Mouse (Mus musculus): ENCODE data around the gene Mtmr11. TPM values are rescaled to one million over a fixed set of nuclear protein-coding genes. Genes with fewer than 3 reads are reported as not detected.

The Mtmr11 gene
- total and polyA plus RNA-seq, 3 experiments = 0.81 to 2.5 (median 0.83) TPM

DNA sequence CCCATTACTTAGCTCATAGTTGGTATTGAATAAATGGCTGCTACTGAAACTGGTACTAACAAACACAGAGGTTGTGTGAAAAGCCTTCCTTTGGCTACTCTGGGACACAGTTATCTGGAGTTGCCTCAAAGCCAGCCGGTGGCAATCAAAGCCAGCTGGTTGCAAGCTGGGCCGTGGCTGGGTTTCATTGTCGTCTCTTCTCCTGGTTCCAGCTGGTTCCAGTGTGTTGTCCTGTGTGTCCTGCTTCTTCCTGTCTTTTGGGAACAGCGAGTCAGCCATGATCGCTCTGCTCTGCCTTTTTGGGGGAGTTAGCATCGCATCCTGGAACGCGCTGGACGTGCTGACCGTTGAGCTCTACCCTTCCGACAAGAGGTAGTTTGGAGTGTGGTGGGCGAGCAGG is 31.2 kb downstream of the Mtmr11 start:
- Histone ChIP-seq H3K9ac (ENCODE audit: insufficient read depth, low read depth) (no peak overlapping the region), H3K79me2 (replicated peaks; ENCODE audit: control insufficient read depth, extremely low read depth, insufficient read depth, poor library complexity, severe bottlenecking) (no peaks in the 10 kb centered on the region), H3K27ac (ENCODE audit: insufficient read depth, low read depth) (no peak overlapping the region), H3K9me3 (replicated peaks; ENCODE audit: low read length) (peaks cover 8% of the 10 kb centered on the region), H3K36me3 (replicated peaks in 1 of 2; ENCODE audit: control insufficient read depth in 1 of 2, insufficient read depth in 1 of 2, low read length in 1 of 2) (peaks cover 21 to 77% of the 10 kb centered on the region in 2 experiments), H3K4me1 (ENCODE audit: control insufficient read depth in 1 of 2, insufficient read depth in 2 of 2) (peaks cover 2 to 16% of the 10 kb centered on the region in 2 experiments; a peak in 3 of 4 replicates), H3K4me3 (replicated peaks in 1 of 3; ENCODE audit: low read depth in 2 of 3, low read length in 2 of 3, poor library complexity in 1 of 3) (no peak overlapping the region), H3K27me3 (replicated peaks) (no peaks in the 10 kb centered on the region), H3K4me2 (ENCODE audit: insufficient read depth, low read depth, poor library complexity, severe bottlenecking) (no peak overlapping the region)
- TF ChIP-seq JUN (IDR thresholded peaks at IDR 0.05; ENCODE audit: insufficient read depth, low read depth, low read length) = no peak
- no peak for TF ChIP-seq RCOR1 (conservative IDR thresholded peaks at IDR 0.05; ENCODE audit: low read depth, low read length)
- TF ChIP-seq RAD21 (IDR thresholded peaks at IDR 0.05; ENCODE audit: low read depth, low read length) = no peak
- no peak for TF ChIP-seq BHLHE40 (IDR thresholded peaks at IDR 0.05; ENCODE audit: low read depth, low read length)
- no peak for TF ChIP-seq USF2 (conservative IDR thresholded peaks at IDR 0.05; ENCODE audit: low read depth, low read length)
- TF ChIP-seq ETS1 (conservative IDR thresholded peaks at IDR 0.05; ENCODE audit: low read depth, low read length) = no peak
- TF ChIP-seq SMC3 (IDR thresholded peaks at IDR 0.05; ENCODE audit: low read depth, low read length) = no peak
- TF ChIP-seq CHD1 (IDR thresholded peaks at IDR 0.05; ENCODE audit: low read depth, low read length) = no peak
- no peak for TF ChIP-seq MAX (IDR thresholded peaks at IDR 0.05; ENCODE audit: low read length)
- no peak for TF ChIP-seq MYC (IDR thresholded peaks at IDR 0.05; ENCODE audit: low read depth, low read length)
- no peak for TF ChIP-seq ZNF384 (IDR thresholded peaks at IDR 0.05; ENCODE audit: low read depth, low read length)
- no peak for TF ChIP-seq ELF1 (IDR thresholded peaks at IDR 0.05; ENCODE audit: low read depth, low read length)
- no peak for TF ChIP-seq POLR2AphosphoS2 (IDR thresholded peaks at IDR 0.05; ENCODE audit: low read depth, low read length)
- no peak for TF ChIP-seq ZC3H11A (IDR thresholded peaks at IDR 0.05; ENCODE audit: low read depth, low read length)
- TF ChIP-seq ZKSCAN1 (IDR thresholded peaks at IDR 0.05; ENCODE audit: borderline replicate concordance, low read depth, low read length) = no peak
- no peak for TF ChIP-seq HCFC1 (IDR thresholded peaks at IDR 0.05; ENCODE audit: low read depth, low read length)
- TF ChIP-seq ZMIZ1 (IDR thresholded peaks at IDR 0.05; ENCODE audit: low read depth, low read length) = no peak
- dilution Hi-C loops (cut with MboI; ENCODE audit: extremely low pct_ligation_motif_present, extremely low pct_unique_long_range_greater_than_20kb, low sequenced_read_pairs) = no loop called here
- in situ Hi-C loops (cut with MboI; ENCODE audit: low pct_ligation_motif_present, low pct_unique_long_range_greater_than_20kb, low sequenced_read_pairs) = no loop called here
- no peak for DNase-seq (ENCODE audit: extremely low read depth)

DNA sequence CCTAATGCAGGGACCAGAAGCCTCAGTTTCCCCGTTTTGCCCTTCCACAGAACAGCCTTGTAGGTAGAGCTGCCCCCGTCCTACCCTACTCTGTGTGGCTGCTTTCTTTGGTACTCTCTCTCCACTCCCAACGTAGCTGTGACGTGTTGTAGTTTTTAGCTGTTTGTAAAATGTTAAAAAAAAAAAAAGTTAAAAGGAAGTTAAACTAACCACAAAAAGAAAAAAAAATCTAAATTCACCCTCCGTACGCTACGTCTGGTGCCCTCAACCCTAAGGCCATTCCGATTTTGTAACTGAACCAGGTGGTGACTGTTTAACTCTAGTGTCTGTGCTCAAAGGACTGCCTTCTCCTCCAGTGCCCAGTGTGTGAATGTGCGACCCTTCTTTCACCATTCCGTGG is 33.2 kb downstream of the Mtmr11 start:
- Histone ChIP-seq H3K4me3 (replicated peaks in 1 of 3; ENCODE audit: low read depth in 2 of 3, low read length in 2 of 3, poor library complexity in 1 of 3) (no peak overlapping the region), H3K9ac (ENCODE audit: insufficient read depth, low read depth) (no peak overlapping the region), H3K79me2 (replicated peaks; ENCODE audit: control insufficient read depth, extremely low read depth, insufficient read depth, poor library complexity, severe bottlenecking) (no peaks in the 10 kb centered on the region), H3K4me1 (ENCODE audit: control insufficient read depth in 1 of 2, insufficient read depth in 2 of 2) (peaks cover 7 to 28% of the 10 kb centered on the region in 2 experiments), H3K9me3 (replicated peaks; ENCODE audit: low read length) (peaks cover 8% of the 10 kb centered on the region), H3K27ac (ENCODE audit: insufficient read depth, low read depth) (no peak overlapping the region), H3K4me2 (ENCODE audit: insufficient read depth, low read depth, poor library complexity, severe bottlenecking) (no peak overlapping the region), H3K36me3 (replicated peaks in 1 of 2; ENCODE audit: control insufficient read depth in 1 of 2, insufficient read depth in 1 of 2, low read length in 1 of 2) (peaks cover 12 to 58% of the 10 kb centered on the region in 2 experiments), H3K27me3 (replicated peaks) (no peaks in the 10 kb centered on the region)
- TF ChIP-seq MAFK (IDR thresholded peaks at IDR 0.05; ENCODE audit: insufficient replicate concordance, low read length) = no peak
- TF ChIP-seq RCOR1 (conservative IDR thresholded peaks at IDR 0.05; ENCODE audit: low read depth, low read length) = no peak
- TF ChIP-seq ETS1 (conservative IDR thresholded peaks at IDR 0.05; ENCODE audit: low read depth, low read length) = no peak
- TF ChIP-seq ZNF384 (IDR thresholded peaks at IDR 0.05; ENCODE audit: low read depth, low read length) = no peak
- TF ChIP-seq MAX (IDR thresholded peaks at IDR 0.05; ENCODE audit: low read length) = no peak
- no peak for TF ChIP-seq ZC3H11A (IDR thresholded peaks at IDR 0.05; ENCODE audit: low read depth, low read length)
- no peak for TF ChIP-seq BHLHE40 (IDR thresholded peaks at IDR 0.05; ENCODE audit: low read depth, low read length)
- TF ChIP-seq HCFC1 (IDR thresholded peaks at IDR 0.05; ENCODE audit: low read depth, low read length) = no peak
- TF ChIP-seq KAT2A (IDR thresholded peaks at IDR 0.05; ENCODE audit: insufficient replicate concordance, low read length) = no peak
- no peak for TF ChIP-seq TBP (conservative IDR thresholded peaks at IDR 0.05; ENCODE audit: low read depth, low read length)
- no peak for TF ChIP-seq TCF12 (IDR thresholded peaks at IDR 0.05; ENCODE audit: low read depth, low read length)
- no peak for TF ChIP-seq MXI1 (IDR thresholded peaks at IDR 0.05; ENCODE audit: low read depth, low read length)
- TF ChIP-seq POLR2A (IDR thresholded peaks at IDR 0.05; ENCODE audit: low read depth, low read length) = no peak
- in situ Hi-C loops (cut with MboI; ENCODE audit: low pct_ligation_motif_present, low pct_unique_long_range_greater_than_20kb, low sequenced_read_pairs) (no loop called here), dilution Hi-C loops (cut with MboI; ENCODE audit: extremely low pct_ligation_motif_present, extremely low pct_unique_long_range_greater_than_20kb, low sequenced_read_pairs) (no loop called here)
- DNase-seq (ENCODE audit: extremely low read depth) = no peak

All from CH12.LX (cell line).